Mouse (Mus musculus): ENCODE data around the gene Rab5b. TPM values are rescaled to one million over a fixed set of nuclear protein-coding genes. Genes with fewer than 3 reads are reported as not detected.

Rab5b gene
- polyA plus RNA-seq, 1 experiment = 19.7 TPM

GRCm38 (mm10) chr10:128703895-128704294 lies 7.8 kb upstream of the Rab5b start, which contains the start of gene Pmel:
TSS of gene Pmel (plus strand) at chr10:128704195.
- TF ChIP-seq GATA1 (IDR thresholded peaks at IDR 0.05; ENCODE audit: low read length) = no peak

GRCm38 (mm10) chr10:128702328-128703007 lies 6.4 kb upstream of the Rab5b start:
- TF ChIP-seq GATA1 (IDR thresholded peaks at IDR 0.05; ENCODE audit: low read length) = no peak

- no peak for TF ChIP-seq GATA1 (IDR thresholded peaks at IDR 0.05; ENCODE audit: low read length)
These were observed 4.6 kb upstream of the Rab5b start for GRCm38 (mm10) chr10:128700712-128701111.

GRCm38 (mm10) chr10:128699611-128700010 lies 3.5 kb upstream of the Rab5b start:
- no peak for TF ChIP-seq GATA1 (IDR thresholded peaks at IDR 0.05; ENCODE audit: low read length)

- TF ChIP-seq GATA1 (IDR thresholded peaks at IDR 0.05; ENCODE audit: low read length) = no peak
These were observed 2.9 kb upstream of the Rab5b start for GRCm38 (mm10) chr10:128699006-128699405.

- TF ChIP-seq GATA1 (IDR thresholded peaks at IDR 0.05; ENCODE audit: low read length) = no peak
These were observed 1.1 kb upstream of the Rab5b start for GRCm38 (mm10) chr10:128697072-128697725.

- TF ChIP-seq GATA1 (IDR thresholded peaks at IDR 0.05; ENCODE audit: low read length) = no peak
These were observed 563 bp downstream of the Rab5b start for GRCm38 (mm10) chr10:128695411-128695991.

- TF ChIP-seq GATA1 (IDR thresholded peaks at IDR 0.05; ENCODE audit: low read length) = no peak
These were observed 21.5 kb downstream of the Rab5b start for GRCm38 (mm10) chr10:128674469-128675008.

- TF ChIP-seq GATA1 (IDR thresholded peaks at IDR 0.05; ENCODE audit: low read length) = no peak
These were observed 22.1 kb downstream of the Rab5b start, which contains the start of gene Suox for GRCm38 (mm10) chr10:128673763-128674468. TSS of gene Suox (minus strand) at chr10:128674073.

GRCm38 (mm10) chr10:128671148-128671547 lies 24.9 kb downstream of the Rab5b start:
- no peak for TF ChIP-seq GATA1 (IDR thresholded peaks at IDR 0.05; ENCODE audit: low read length)

GRCm38 (mm10) chr10:128668790-128669672 lies 27.0 kb downstream of the Rab5b start:
- no peak for TF ChIP-seq GATA1 (IDR thresholded peaks at IDR 0.05; ENCODE audit: low read length)

GRCm38 (mm10) chr10:128665806-128666205 lies 30.3 kb downstream of the Rab5b start:
- TF ChIP-seq GATA1 (IDR thresholded peaks at IDR 0.05; ENCODE audit: low read length) = no peak

- TF ChIP-seq GATA1 (IDR thresholded peaks at IDR 0.05; ENCODE audit: low read length) = no peak
These were observed 30.8 kb downstream of the Rab5b start for GRCm38 (mm10) chr10:128665307-128665706.

GRCm38 (mm10) chr10:128664808-128665207 lies 31.3 kb downstream of the Rab5b start:
- peak; percentile 6 for TF ChIP-seq GATA1 (IDR thresholded peaks at IDR 0.05; ENCODE audit: low read length)
